Mouse (Mus musculus): Measurements from ENCODE around the gene Hyou1.

DNA sequence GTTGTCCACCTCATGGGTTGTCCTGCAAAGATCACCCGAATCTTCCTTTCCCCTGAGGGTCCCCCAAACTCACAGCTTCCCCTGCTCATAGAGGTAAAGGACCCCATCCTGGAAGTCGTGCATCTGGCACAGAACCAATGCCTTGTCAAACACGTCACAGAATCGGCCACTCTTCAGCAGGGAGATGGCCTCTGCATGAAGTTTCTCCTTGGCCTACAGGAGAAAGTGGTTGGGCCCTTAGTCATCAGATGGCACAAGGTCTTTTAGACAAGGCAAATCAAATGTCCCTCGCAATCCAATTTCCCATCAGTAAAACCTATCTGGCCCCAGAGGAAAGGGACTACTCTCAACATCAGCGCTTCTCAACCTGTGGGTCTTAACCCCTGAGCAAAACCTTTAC lies 26.1 kb upstream of the Hyou1 start:
- TF ChIP-seq CTCF (IDR thresholded peaks at IDR 0.05; ENCODE audit: borderline replicate concordance, extremely low read depth, insufficient read depth, insufficient read length), result no peak
- no peak for TF ChIP-seq POLR2A (IDR thresholded peaks at IDR 0.05; ENCODE audit: borderline replicate concordance, extremely low read depth, insufficient read depth, insufficient read length, poor library complexity, severe bottlenecking)

Measured in brain, embryonic 14.5 days (tissue).